Mouse (Mus musculus): ENCODE results near the gene Olfr70. TPM values are rescaled to one million over a fixed set of nuclear protein-coding genes. Genes with fewer than 3 reads are reported as not detected.

Olfr70 gene
- polyA plus RNA-seq, 1 experiment from 2014 or later = not detected

- Histone ChIP-seq H3K9me3 (replicated peaks; ENCODE audit: control insufficient read depth, low read length) (no peaks in the 10 kb centered on the region), H3K27me3 (replicated peaks; ENCODE audit: control insufficient read depth, insufficient read depth, low read length) (no peaks in the 10 kb centered on the region), H3K9ac (ENCODE audit: low read length) (no peak overlapping the region), H3K36me3 (ENCODE audit: control insufficient read depth, insufficient read depth, low read length) (no peaks in the 10 kb centered on the region), H3K4me2 (ENCODE audit: low read length) (no peak overlapping the region), H3K4me3 (ENCODE audit: low read depth, low read length) (no peak overlapping the region), H3K27ac (ENCODE audit: low read depth, low read length) (no peak overlapping the region), H3K4me1 (ENCODE audit: control insufficient read depth, insufficient read depth, low read length) (no peaks in the 10 kb centered on the region)
- 77% methylated on average over 21 of the region's 21 CpGs for WGBS
- DNase-seq (ENCODE audit: low spot score) (no peak), ATAC-seq (no peak)
These were observed 30.2 kb upstream of the Olfr70 start for GRCm38 (mm10) chr4:43730750-43731297.

DNA sequence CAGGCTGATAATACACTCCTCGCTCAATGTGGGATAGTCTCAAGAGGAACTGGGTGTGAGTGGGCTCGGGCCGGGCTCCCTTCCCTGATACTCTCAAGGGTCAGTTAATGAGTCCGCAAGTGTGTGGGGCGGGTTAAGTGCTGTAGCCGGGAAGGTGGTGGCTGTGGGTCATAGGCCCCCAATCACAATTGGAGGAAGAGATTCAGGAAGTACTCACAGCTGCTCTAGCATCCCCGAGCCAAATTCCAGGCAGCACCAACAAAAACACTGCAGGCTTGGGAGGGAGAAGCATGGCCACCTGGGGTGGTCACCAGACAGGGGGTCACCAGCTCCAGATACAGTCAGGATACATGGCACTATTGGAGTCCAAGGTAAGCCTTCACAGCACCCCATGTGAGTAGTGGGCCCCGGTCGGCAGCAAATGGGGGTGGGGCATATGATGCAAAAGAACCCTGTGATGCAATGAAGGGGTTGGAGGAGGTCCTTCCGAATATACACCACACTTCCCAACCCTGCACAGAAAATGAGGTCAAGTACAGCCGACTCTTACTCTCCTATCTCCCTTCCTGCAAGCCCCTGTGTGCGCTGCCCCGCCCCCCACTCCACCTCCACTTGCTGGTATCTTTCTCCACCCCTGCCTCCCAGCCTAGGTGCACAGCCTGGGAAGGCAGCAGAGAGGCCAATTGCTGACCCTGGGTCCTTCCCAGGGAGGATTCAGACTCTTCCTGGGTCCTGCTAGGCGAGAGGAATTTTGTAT lies 29.4 kb upstream of the Olfr70 start, which contains the start of gene Spaar:
Gene Spaar (plus strand): TSS at position 241 of the 757 bp plus-strand sequence.
- 79% methylated on average over 14 of the region's 14 CpGs for WGBS
- Histone ChIP-seq H3K4me1 (ENCODE audit: control insufficient read depth, insufficient read depth, low read length) (no peaks in the 10 kb centered on the region), H3K27ac (ENCODE audit: low read depth, low read length) (no peak within 1 kb of the TSS), H3K4me2 (ENCODE audit: low read length) (no peak within 1 kb of the TSS), H3K36me3 (ENCODE audit: control insufficient read depth, insufficient read depth, low read length) (no peaks in the 10 kb centered on the region), H3K9ac (ENCODE audit: low read length) (no peak within 1 kb of the TSS), H3K4me3 (ENCODE audit: low read depth, low read length) (no peak within 1 kb of the TSS), H3K27me3 (replicated peaks; ENCODE audit: control insufficient read depth, insufficient read depth, low read length) (no peaks in the 10 kb centered on the region), H3K9me3 (replicated peaks; ENCODE audit: control insufficient read depth, low read length) (no peaks in the 10 kb centered on the region)
- ATAC-seq = no peak
- DNase-seq (ENCODE audit: low spot score) = no peak

DNA sequence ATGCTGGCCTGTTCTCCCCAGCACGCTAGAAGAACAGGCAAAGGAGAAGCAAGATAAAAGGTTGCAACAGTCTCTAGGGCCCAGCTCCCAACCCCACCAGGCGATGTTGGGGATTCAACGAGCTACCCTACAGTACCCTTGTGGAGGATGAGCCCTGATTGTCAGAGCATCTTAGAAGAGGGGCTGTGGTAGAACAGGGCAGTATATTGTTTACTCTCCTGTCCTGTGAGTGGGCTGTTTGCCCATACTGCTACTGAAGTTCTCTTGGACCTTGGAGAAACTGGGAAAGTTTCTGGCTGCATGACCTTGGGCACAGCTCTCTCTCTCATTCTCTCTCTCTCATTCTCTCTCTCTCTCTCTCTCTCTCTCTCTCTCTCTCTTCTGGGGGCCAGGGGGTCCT lies 28.5 kb upstream of the Olfr70 start:
- H3K4me1 ChIP-seq (ENCODE audit: control insufficient read depth, insufficient read depth, low read length) = no peaks in the 10 kb centered on the region
- H3K4me3 ChIP-seq (ENCODE audit: low read depth, low read length) = no peak overlapping the region
- H3K9ac ChIP-seq (ENCODE audit: low read length) = no peak overlapping the region
- no peaks in the 10 kb centered on the region for H3K27me3 ChIP-seq (replicated peaks; ENCODE audit: control insufficient read depth, insufficient read depth, low read length)
- ATAC-seq = no peak
- no peak overlapping the region for H3K4me2 ChIP-seq (ENCODE audit: low read length)
- no peak overlapping the region for H3K27ac ChIP-seq (ENCODE audit: low read depth, low read length)
- no peak for DNase-seq (ENCODE audit: low spot score)
- no peaks in the 10 kb centered on the region for H3K36me3 ChIP-seq (ENCODE audit: control insufficient read depth, insufficient read depth, low read length)
- H3K9me3 ChIP-seq (replicated peaks; ENCODE audit: control insufficient read depth, low read length) = no peaks in the 10 kb centered on the region
- 87% methylated on average over 3 of the region's 3 CpGs for WGBS

DNA sequence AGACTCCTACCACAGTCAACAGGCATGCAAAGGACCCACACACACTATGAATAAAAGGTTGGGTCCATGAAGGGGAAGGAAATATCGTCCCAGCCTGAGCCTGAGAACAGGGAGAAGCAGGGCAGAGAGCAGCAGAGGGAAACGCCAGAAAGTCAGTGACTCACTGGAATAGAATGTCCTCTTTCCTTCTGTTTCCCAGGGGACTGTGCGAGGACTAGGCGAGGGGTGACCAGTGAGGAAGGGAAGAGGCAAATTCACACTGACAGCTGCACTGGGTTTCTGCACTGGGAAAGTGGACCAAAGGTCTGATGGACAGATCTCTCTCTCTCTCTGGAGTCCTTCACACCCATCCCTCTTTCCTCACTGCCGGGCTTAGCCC lies 28.0 kb upstream of the Olfr70 start:
- no peaks in the 10 kb centered on the region for H3K27me3 ChIP-seq (replicated peaks; ENCODE audit: control insufficient read depth, insufficient read depth, low read length)
- DNase-seq (ENCODE audit: low spot score) (no peak), ATAC-seq (no peak)

DNA sequence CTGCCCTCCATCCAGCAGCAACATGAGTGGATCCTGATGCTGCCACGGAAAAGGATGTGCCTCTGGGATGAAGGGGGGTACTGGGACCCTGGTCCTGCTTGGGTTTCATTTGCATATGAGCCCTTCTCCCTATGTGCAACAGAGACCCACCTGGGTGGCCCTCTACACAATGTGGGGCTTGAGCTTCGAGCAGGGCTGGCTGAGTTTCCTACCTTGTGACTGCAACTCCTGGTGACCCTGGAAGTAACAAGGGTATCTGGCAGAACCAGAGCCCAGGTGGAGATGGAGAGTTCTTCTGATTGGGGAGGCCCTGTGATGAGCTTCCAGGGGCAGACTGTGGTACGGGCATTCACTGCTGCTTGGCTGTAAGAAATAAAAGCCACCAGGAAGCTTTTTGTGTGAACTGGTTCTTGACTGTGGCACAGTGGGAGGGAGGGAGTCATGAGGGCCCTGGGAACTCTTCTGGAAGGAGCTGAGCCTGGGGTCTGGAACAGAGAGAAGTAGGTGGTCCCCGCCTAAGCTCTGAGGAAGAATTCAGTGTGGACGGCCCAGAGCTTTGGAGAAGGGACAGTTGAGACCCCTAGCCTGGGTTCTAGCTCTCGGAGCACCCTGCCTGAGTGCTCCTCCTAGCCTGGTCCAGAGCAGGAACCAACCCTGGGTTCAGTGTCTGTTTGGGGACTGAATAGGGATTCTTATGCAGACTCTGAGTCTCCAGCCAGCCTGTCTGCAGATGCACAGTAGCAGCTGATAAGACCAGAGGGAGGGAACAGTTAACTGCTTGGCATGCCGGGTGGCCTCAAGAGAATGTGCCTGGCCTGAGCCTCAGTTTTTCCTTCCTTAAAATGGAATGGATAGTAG lies 27.3 kb upstream of the Olfr70 start:
- 69% methylated on average over 7 of the region's 7 CpGs for WGBS
- Histone ChIP-seq H3K36me3 (ENCODE audit: control insufficient read depth, insufficient read depth, low read length) (no peaks in the 10 kb centered on the region), H3K9me3 (replicated peaks; ENCODE audit: control insufficient read depth, low read length) (no peaks in the 10 kb centered on the region), H3K27me3 (replicated peaks; ENCODE audit: control insufficient read depth, insufficient read depth, low read length) (no peaks in the 10 kb centered on the region), H3K4me2 (ENCODE audit: low read length) (no peak overlapping the region), H3K9ac (ENCODE audit: low read length) (no peak overlapping the region), H3K4me1 (ENCODE audit: control insufficient read depth, insufficient read depth, low read length) (no peaks in the 10 kb centered on the region), H3K27ac (ENCODE audit: low read depth, low read length) (no peak overlapping the region), H3K4me3 (ENCODE audit: low read depth, low read length) (no peak overlapping the region)
- DNase-seq (ENCODE audit: low spot score) = no peak
- ATAC-seq = no peak

More for the DNA sequence above, 28.0 kb upstream of the Olfr70 start:
- Histone ChIP-seq H3K9me3 (replicated peaks; ENCODE audit: control insufficient read depth, low read length) (no peaks in the 10 kb centered on the region), H3K27ac (ENCODE audit: low read depth, low read length) (no peak overlapping the region), H3K4me1 (ENCODE audit: control insufficient read depth, insufficient read depth, low read length) (no peaks in the 10 kb centered on the region), H3K9ac (ENCODE audit: low read length) (no peak overlapping the region), H3K36me3 (ENCODE audit: control insufficient read depth, insufficient read depth, low read length) (no peaks in the 10 kb centered on the region), H3K4me3 (ENCODE audit: low read depth, low read length) (no peak overlapping the region), H3K4me2 (ENCODE audit: low read length) (no peak overlapping the region)
- 75% methylated on average over 5 of the region's 5 CpGs for WGBS

DNA sequence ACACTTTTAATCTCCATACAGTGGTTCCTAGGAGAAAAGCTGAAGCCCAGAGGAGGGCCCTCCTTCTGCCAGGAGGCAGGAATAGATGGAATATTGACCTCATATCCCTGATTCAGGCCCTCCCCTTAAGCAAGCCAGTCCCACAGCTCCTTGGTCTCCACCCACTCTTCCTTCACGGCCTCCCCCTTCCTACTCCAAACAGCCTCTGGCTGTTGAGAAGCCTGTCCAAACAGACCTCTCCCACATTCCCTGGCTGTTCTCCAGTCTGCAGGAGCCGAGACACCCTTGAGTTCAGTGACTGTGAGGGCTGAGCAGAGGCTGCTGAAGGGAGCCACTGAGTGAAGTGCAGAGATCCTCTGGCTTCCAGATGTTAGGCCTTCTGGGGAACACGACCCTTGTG lies 26.4 kb upstream of the Olfr70 start, which contains the start of gene Hrct1:
Gene Hrct1 (plus strand): TSS at position 194 of the 400 bp plus-strand sequence.
- Histone ChIP-seq H3K4me1 (ENCODE audit: control insufficient read depth, insufficient read depth, low read length) (no peaks in the 10 kb centered on the region), H3K4me2 (ENCODE audit: low read length) (no peak within 1 kb of the TSS), H3K36me3 (ENCODE audit: control insufficient read depth, insufficient read depth, low read length) (no peaks in the 10 kb centered on the region), H3K27ac (ENCODE audit: low read depth, low read length) (no peak within 1 kb of the TSS), H3K9me3 (replicated peaks; ENCODE audit: control insufficient read depth, low read length) (no peaks in the 10 kb centered on the region), H3K27me3 (replicated peaks; ENCODE audit: control insufficient read depth, insufficient read depth, low read length) (no peaks in the 10 kb centered on the region), H3K4me3 (ENCODE audit: low read depth, low read length) (no peak within 1 kb of the TSS), H3K9ac (ENCODE audit: low read length) (no peak within 1 kb of the TSS)
- no peak for ATAC-seq
- 49% methylated on average over 3 of the region's 3 CpGs for WGBS
- DNase-seq (ENCODE audit: low spot score) = no peak

DNA sequence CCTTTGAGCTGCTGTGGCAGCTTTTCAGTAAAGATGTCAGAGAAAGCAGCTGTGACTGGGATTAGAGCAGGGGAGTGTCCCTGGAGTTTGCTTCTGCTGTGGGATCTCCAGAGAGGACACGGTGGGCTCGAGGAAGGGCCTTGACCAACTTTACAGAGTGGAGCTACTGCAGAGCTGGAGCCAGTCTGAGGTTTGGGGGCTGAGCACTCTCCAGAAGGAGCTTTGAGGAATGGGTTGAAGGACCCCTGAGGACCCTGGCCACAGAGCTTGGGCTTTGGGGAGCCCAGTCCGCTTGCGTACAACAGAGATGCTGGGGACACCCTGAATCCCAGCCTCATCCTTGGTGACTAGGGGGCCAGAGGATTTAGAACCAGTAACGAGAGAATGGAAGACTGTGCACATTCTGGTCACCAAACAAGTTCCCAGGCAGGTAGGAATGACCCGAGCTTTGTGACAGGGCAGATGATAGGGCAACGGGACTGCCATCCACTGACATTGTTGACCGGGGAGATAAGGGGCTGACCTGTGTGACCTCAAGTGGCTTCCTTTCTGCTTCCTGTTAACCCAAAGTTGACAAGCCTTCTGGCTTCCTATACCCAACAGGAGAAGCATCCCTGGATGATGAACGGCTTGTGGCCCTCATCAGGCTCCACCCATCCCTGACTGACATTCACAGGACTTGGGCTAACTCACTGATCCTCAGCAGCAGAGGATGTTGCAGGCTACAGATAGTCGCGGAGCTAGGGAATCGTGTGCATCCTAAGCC lies 25.8 kb upstream of the Olfr70 start:
- Histone ChIP-seq H3K9ac (ENCODE audit: low read length) (no peak overlapping the region), H3K4me3 (ENCODE audit: low read depth, low read length) (no peak overlapping the region), H3K36me3 (ENCODE audit: control insufficient read depth, insufficient read depth, low read length) (no peaks in the 10 kb centered on the region), H3K27ac (ENCODE audit: low read depth, low read length) (no peak overlapping the region), H3K9me3 (replicated peaks; ENCODE audit: control insufficient read depth, low read length) (no peaks in the 10 kb centered on the region), H3K27me3 (replicated peaks; ENCODE audit: control insufficient read depth, insufficient read depth, low read length) (no peaks in the 10 kb centered on the region), H3K4me1 (ENCODE audit: control insufficient read depth, insufficient read depth, low read length) (no peaks in the 10 kb centered on the region), H3K4me2 (ENCODE audit: low read length) (no peak overlapping the region)
- no peak for ATAC-seq
- no peak for DNase-seq (ENCODE audit: low spot score)
- WGBS = 86% methylated on average over 12 of the region's 12 CpGs

- Histone ChIP-seq H3K27me3 (replicated peaks; ENCODE audit: control insufficient read depth, insufficient read depth, low read length) (no peaks in the 10 kb centered on the region), H3K4me3 (ENCODE audit: low read depth, low read length) (no peak overlapping the region), H3K4me1 (ENCODE audit: control insufficient read depth, insufficient read depth, low read length) (peaks cover 3% of the 10 kb centered on the region; the same call in 1 of the 2 replicates), H3K36me3 (ENCODE audit: control insufficient read depth, insufficient read depth, low read length) (no peaks in the 10 kb centered on the region), H3K27ac (ENCODE audit: low read depth, low read length) (no peak overlapping the region), H3K4me2 (ENCODE audit: low read length) (no peak overlapping the region), H3K9ac (ENCODE audit: low read length) (no peak overlapping the region), H3K9me3 (replicated peaks; ENCODE audit: control insufficient read depth, low read length) (no peaks in the 10 kb centered on the region)
- no peak for ATAC-seq
- peak; percentile 51 for DNase-seq (ENCODE audit: low spot score)
- WGBS = 37% methylated on average over 1 of the region's 1 CpGs
These were observed 24.2 kb upstream of the Olfr70 start for GRCm38 (mm10) chr4:43724764-43725163.
